Mouse (Mus musculus) intestine, embryonic 16.5 days (tissue): ENCODE data around the gene Rpl7l1. TPM values are rescaled to one million over a fixed set of nuclear protein-coding genes. Genes with fewer than 3 reads are reported as not detected.

ENCODE experiments used
- ATAC-seq: fragments of 200-750 bp; cut with Nextera tagmentation; 2 replicates; pipeline ENCODE4 v1.8.0; 2017; ENCODE audit warnings: moderate TSS enrichment, moderate library complexity
- H3K27ac ChIP-seq: fragments of 300-500 bp; sonication (generic); 2 replicates; pipeline ENCODE4 v1.5.1; 2014; ENCODE audit warnings: mild to moderate bottlenecking, low read length
- H3K27me3 ChIP-seq: fragments of 300-500 bp; sonication (generic); replicated peaks from 2 replicates; pipeline ENCODE4 v1.6.1; 2014; ENCODE audit warnings: low read length, control low read depth, mixed read lengths; ENCODE audit not compliant: control insufficient read depth, insufficient read depth
- H3K36me3 ChIP-seq: fragments of 300-500 bp; sonication (generic); 2 replicates; pipeline ENCODE4 v1.6.1; 2014; ENCODE audit warnings: low read length, control low read depth; ENCODE audit not compliant: control insufficient read depth, insufficient read depth
- H3K4me1 ChIP-seq: fragments of 300-500 bp; sonication (generic); 2 replicates; pipeline ENCODE4 v1.6.1; 2014; ENCODE audit warnings: low read length, control low read depth, mixed read lengths; ENCODE audit not compliant: control insufficient read depth, insufficient read depth
- H3K4me2 ChIP-seq: fragments of 300-500 bp; sonication (generic); 2 replicates; pipeline ENCODE4 v1.6.1; 2014; ENCODE audit warnings: low read depth, low read length, control low read depth
- H3K4me3 ChIP-seq: fragments of 300-500 bp; sonication (generic); 2 replicates; pipeline ENCODE4 v1.5.1; 2014; ENCODE audit warnings: mild to moderate bottlenecking, low read length
- H3K9ac ChIP-seq: fragments of 300-500 bp; sonication (generic); 2 replicates; pipeline ENCODE4 v1.6.1; 2014; ENCODE audit warnings: low read depth, low read length
- H3K9me3 ChIP-seq: fragments of 300-500 bp; sonication (generic); 2 replicates; pipeline ENCODE4 v1.6.1; 2016; ENCODE audit warnings: low read length, control low read depth; ENCODE audit not compliant: control insufficient read depth
- whole genome bisulfite sequencing: fragments of 180-500 bp; shearing (Covaris S2); extraction: QIAGEN DNeasy Blood & Tissue Kit; methylation state at CpG from one replicate; pipeline ENCODE4 v1.1.7; 2014; 5-methylcytosine and 5-hydroxymethylcytosine counted together
- polyA plus RNA-seq: library from polyadenylated mRNA; unstranded; fragments of >200 nt; fragmentation: Nextera tagmentation; extraction: Ambion mirVana; gene quantifications from 2 replicates; pipeline ENCODE4 v1.2.1, GENCODE M21; 2015

The Rpl7l1 gene
- polyA plus RNA-seq, 1 experiment from 2014 or later, result 153 TPM

GRCm38 (mm10) chr17:46728904-46729318 lies 53.6 kb downstream of the Rpl7l1 start, which contains the start of gene Gnmt:
Gene Gnmt, minus strand, starts transcription at chr17:46729168.
- peaks cover 8% of the 10 kb centered on the region for H3K4me1 ChIP-seq
- WGBS, result 14% methylated on average over 24 of the region's 24 CpGs
- H3K9me3 ChIP-seq, result no peaks in the 10 kb centered on the region
- ATAC-seq, result peak; percentile 86
- H3K4me2 ChIP-seq, result peak within 1 kb of the TSS; percentile 63
- H3K27ac ChIP-seq, result no peak within 1 kb of the TSS
- peak within 1 kb of the TSS; percentile 60 for H3K9ac ChIP-seq
- H3K4me3 ChIP-seq, result peak within 1 kb of the TSS; percentile 42
- H3K36me3 ChIP-seq, result peaks cover under 1% of the 10 kb centered on the region; the same call in 1 of the 2 replicates
- H3K27me3 ChIP-seq, result 0 out of 2 replicates have a peak, but pooled peaks cover 5% of the 10 kb centered on the region

- Histone ChIP-seq H3K27me3 (0 out of 2 replicates have a peak, but pooled peaks cover 5% of the 10 kb centered on the region), H3K4me2 (peak overlapping the region; percentile 63), H3K9ac (peak overlapping the region; percentile 60), H3K36me3 (peaks cover 5% of the 10 kb centered on the region; the same call in 1 of the 2 replicates), H3K9me3 (no peaks in the 10 kb centered on the region), H3K4me1 (peaks cover 8% of the 10 kb centered on the region), H3K27ac (no peak overlapping the region), H3K4me3 (peak overlapping the region; percentile 42)
- no peak for ATAC-seq
- WGBS, result 48% methylated on average over 11 of the region's 11 CpGs
Measured at GRCm38 (mm10) chr17:46728496-46728895, 54.0 kb downstream of the Rpl7l1 start.

- Histone ChIP-seq H3K9me3 (no peaks in the 10 kb centered on the region), H3K9ac (no peak overlapping the region), H3K27me3 (0 out of 2 replicates have a peak, but pooled peaks cover 5% of the 10 kb centered on the region), H3K4me2 (no peak overlapping the region), H3K27ac (no peak overlapping the region), H3K4me3 (no peak overlapping the region), H3K36me3 (peaks cover 8% of the 10 kb centered on the region; the same call in 1 of the 2 replicates), H3K4me1 (peaks cover 8% of the 10 kb centered on the region)
- 47% methylated on average over 6 of the region's 6 CpGs for WGBS
- no peak for ATAC-seq
Measured at GRCm38 (mm10) chr17:46728021-46728420, 54.5 kb downstream of the Rpl7l1 start.

GRCm38 (mm10) chr17:46727271-46727670 lies 55.2 kb downstream of the Rpl7l1 start:
- Histone ChIP-seq H3K36me3 (peaks cover 10% of the 10 kb centered on the region; the same call in 1 of the 2 replicates), H3K4me2 (no peak overlapping the region), H3K4me3 (no peak overlapping the region), H3K27me3 (0 out of 2 replicates have a peak, but pooled peaks cover 5% of the 10 kb centered on the region), H3K4me1 (peaks cover 8% of the 10 kb centered on the region), H3K9ac (no peak overlapping the region), H3K27ac (no peak overlapping the region), H3K9me3 (no peaks in the 10 kb centered on the region)
- 90% methylated on average over 11 of the region's 11 CpGs for WGBS
- no peak for ATAC-seq

GRCm38 (mm10) chr17:46725731-46726645 lies 56.5 kb downstream of the Rpl7l1 start:
- WGBS, result 91% methylated on average over 26 of the region's 26 CpGs
- peaks cover 14% of the 10 kb centered on the region for H3K36me3 ChIP-seq

GRCm38 (mm10) chr17:46725273-46725672 lies 57.2 kb downstream of the Rpl7l1 start:
- Histone ChIP-seq H3K36me3 (peaks cover 14% of the 10 kb centered on the region), H3K4me1 (peaks cover 8% of the 10 kb centered on the region), H3K9me3 (no peaks in the 10 kb centered on the region), H3K4me2 (no peak overlapping the region), H3K27ac (no peak overlapping the region), H3K4me3 (no peak overlapping the region), H3K27me3 (0 out of 2 replicates have a peak, but pooled peaks cover 5% of the 10 kb centered on the region), H3K9ac (no peak overlapping the region)
- whole genome bisulfite sequencing, result 57% methylated on average over 9 of the region's 9 CpGs
- ATAC-seq, result no peak

More at GRCm38 (mm10) chr17:46725731-46726645, 56.5 kb downstream of the Rpl7l1 start:
- Histone ChIP-seq H3K9me3 (no peaks in the 10 kb centered on the region), H3K27ac (no peak overlapping the region), H3K4me2 (no peak overlapping the region), H3K27me3 (0 out of 2 replicates have a peak, but pooled peaks cover 5% of the 10 kb centered on the region), H3K9ac (no peak overlapping the region), H3K4me1 (peaks cover 8% of the 10 kb centered on the region), H3K4me3 (no peak overlapping the region)
- ATAC-seq, result no peak

GRCm38 (mm10) chr17:46724477-46725084 lies 57.9 kb downstream of the Rpl7l1 start:
- H3K4me3 ChIP-seq, result no peak overlapping the region
- no peak for ATAC-seq
- no peak overlapping the region for H3K27ac ChIP-seq
- peaks cover 8% of the 10 kb centered on the region for H3K4me1 ChIP-seq
- H3K9me3 ChIP-seq, result no peaks in the 10 kb centered on the region
- no peak overlapping the region for H3K4me2 ChIP-seq
- H3K36me3 ChIP-seq, result peaks cover 14% of the 10 kb centered on the region
- WGBS, result 79% methylated on average over 20 of the region's 20 CpGs
- H3K27me3 ChIP-seq, result 0 out of 2 replicates have a peak, but pooled peaks cover 5% of the 10 kb centered on the region
- no peak overlapping the region for H3K9ac ChIP-seq
